Mouse (Mus musculus) kidney, embryonic 15.5 days (tissue): ENCODE results near the gene Gm11639. TPM values are rescaled to one million over a fixed set of nuclear protein-coding genes. Genes with fewer than 3 reads are reported as not detected.

Experiments used
- ATAC-seq: fragments of 200-750 bp; cut with Nextera tagmentation; replicated peaks from 2 replicates; pipeline ENCODE4 v1.8.0; 2017; ENCODE audit warnings: moderate TSS enrichment; ENCODE audit not compliant: low FRiP score
- H3K27ac ChIP-seq: fragments of 300-500 bp; sonication (generic); 2 replicates; pipeline ENCODE4 v1.5.1; 2015; ENCODE audit warnings: mild to moderate bottlenecking, inconsistent platforms
- H3K27me3 ChIP-seq: fragments of 300-500 bp; sonication (generic); 2 replicates; pipeline ENCODE4 v1.6.1; 2015; ENCODE audit warnings: inconsistent platforms
- H3K36me3 ChIP-seq: fragments of 300-500 bp; sonication (generic); 2 replicates; pipeline ENCODE4 v1.6.1; 2015; ENCODE audit warnings: inconsistent platforms
- H3K4me1 ChIP-seq: fragments of 300-500 bp; sonication (generic); 2 replicates; pipeline ENCODE4 v1.6.1; 2015; ENCODE audit warnings: inconsistent platforms
- H3K4me2 ChIP-seq: fragments of 300-500 bp; sonication (generic); 2 replicates; pipeline ENCODE4 v1.6.1; 2015; ENCODE audit warnings: moderate library complexity, mild to moderate bottlenecking, inconsistent platforms
- H3K4me3 ChIP-seq: fragments of 300-500 bp; sonication (generic); replicated peaks from 2 replicates; pipeline ENCODE4 v1.5.1; 2015; ENCODE audit warnings: mild to moderate bottlenecking, inconsistent platforms
- H3K9ac ChIP-seq: fragments of 300-500 bp; sonication (generic); 2 replicates; pipeline ENCODE4 v1.6.1; 2015; ENCODE audit warnings: mild to moderate bottlenecking, inconsistent platforms
- H3K9me3 ChIP-seq: fragments of 300-500 bp; sonication (generic); replicated peaks from 2 replicates; pipeline ENCODE4 v1.6.1; 2016; ENCODE audit warnings: inconsistent platforms
- WGBS: fragments of 180-500 bp; shearing (Covaris S2); methylation state at CpG from one replicate; pipeline ENCODE4 v1.1.7; 2015; ENCODE audit warnings: mixed read lengths; 5-methylcytosine and 5-hydroxymethylcytosine counted together
- polyA plus RNA-seq: library from polyadenylated mRNA; unstranded; fragments of >200 nt; fragmentation: Nextera tagmentation; extraction: Ambion mirVana; gene quantifications from 2 replicates; pipeline ENCODE4 v1.2.1, GENCODE M21; 2015

Gm11639 gene
- polyA plus RNA-seq, 1 experiment from 2014 or later, result 0.30 TPM

DNA sequence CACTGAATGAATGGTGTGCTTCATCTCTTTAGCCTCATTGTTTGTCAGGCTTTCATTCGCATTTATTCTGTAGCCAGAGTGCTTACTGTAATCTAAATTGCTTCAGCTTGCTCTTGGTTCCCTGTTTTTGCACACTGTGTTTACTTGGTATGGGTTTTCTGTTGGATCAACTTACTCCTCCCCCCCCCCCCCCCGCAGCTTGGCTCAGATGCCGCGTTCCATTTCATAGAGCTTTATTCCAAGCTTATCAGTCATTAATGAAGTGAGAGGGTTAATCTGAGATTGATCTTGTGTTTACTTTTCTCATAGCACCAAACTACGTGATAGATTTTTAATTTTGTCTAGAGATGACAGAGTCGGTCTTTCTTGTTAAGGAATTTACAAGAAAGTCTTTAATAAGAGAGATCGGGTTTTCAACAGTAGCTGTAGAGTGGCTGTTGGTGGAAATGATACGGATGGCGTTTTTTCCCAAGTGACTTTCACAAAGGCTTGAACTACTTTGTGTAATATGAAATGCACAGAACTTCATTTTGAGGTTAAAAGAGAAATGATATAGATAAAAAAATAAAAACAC, 59.6 kb downstream of the Gm11639 start:
- ATAC-seq, result no peak
- no peaks in the 10 kb centered on the region for H3K9me3 ChIP-seq
- H3K4me2 ChIP-seq, result no peak overlapping the region
- H3K27ac ChIP-seq, result no peak overlapping the region
- H3K4me1 ChIP-seq, result no peaks in the 10 kb centered on the region
- no peaks in the 10 kb centered on the region for H3K27me3 ChIP-seq
- WGBS, result 79% methylated on average over 9 of the region's 9 CpGs
- H3K36me3 ChIP-seq, result no peaks in the 10 kb centered on the region
- H3K4me3 ChIP-seq, result no peak overlapping the region
- no peak overlapping the region for H3K9ac ChIP-seq

DNA sequence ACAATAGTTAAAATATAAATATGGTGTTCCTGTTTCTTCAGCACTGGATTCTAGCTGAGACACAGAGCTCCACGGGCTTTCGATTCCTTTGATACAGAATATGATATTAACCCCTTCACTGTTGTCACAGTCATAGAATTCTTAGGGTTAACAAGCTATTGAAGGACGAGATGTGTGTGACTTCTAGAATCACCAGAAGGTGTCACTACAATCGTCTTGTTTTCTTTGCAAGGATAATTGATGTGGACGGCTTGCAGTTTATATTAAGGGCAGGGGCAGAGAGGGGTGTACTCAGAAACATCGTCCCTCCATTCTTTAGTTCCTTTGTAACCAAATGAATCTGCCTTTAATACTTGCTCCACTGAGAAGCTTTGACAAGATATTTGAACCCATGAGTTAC, 80.3 kb downstream of the Gm11639 start:
- Histone ChIP-seq H3K4me2 (no peak overlapping the region), H3K4me1 (no peaks in the 10 kb centered on the region), H3K36me3 (no peaks in the 10 kb centered on the region), H3K27me3 (no peaks in the 10 kb centered on the region), H3K9ac (no peak overlapping the region), H3K4me3 (no peak overlapping the region), H3K9me3 (no peaks in the 10 kb centered on the region), H3K27ac (no peak overlapping the region)
- WGBS, result 35% methylated on average over 6 of the region's 6 CpGs
- no peak for ATAC-seq

DNA sequence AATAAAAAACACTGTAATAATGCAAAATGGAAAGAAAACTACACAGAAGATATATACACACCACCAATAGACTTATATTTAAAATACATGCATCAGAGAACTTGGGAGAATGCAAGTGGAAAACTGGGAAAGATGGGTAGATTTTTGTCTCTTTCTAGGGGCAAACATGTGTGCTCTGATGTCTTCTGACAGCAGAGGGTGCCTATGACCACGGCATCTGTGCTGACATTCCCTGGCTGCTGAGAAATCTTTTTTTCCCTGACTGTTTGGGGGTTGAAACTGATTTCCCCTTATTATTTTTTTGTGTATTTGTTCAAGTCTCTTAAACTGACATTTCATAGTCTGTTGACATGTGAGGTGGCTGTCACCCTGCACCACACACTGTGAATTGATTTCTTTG, 81.6 kb downstream of the Gm11639 start:
- Histone ChIP-seq H3K4me2 (no peak overlapping the region), H3K4me1 (no peaks in the 10 kb centered on the region), H3K9me3 (no peaks in the 10 kb centered on the region), H3K36me3 (no peaks in the 10 kb centered on the region), H3K9ac (no peak overlapping the region), H3K4me3 (no peak overlapping the region), H3K27ac (no peak overlapping the region), H3K27me3 (no peaks in the 10 kb centered on the region)
- WGBS, result 61% methylated on average over 1 of the region's 1 CpGs
- no peak for ATAC-seq

DNA sequence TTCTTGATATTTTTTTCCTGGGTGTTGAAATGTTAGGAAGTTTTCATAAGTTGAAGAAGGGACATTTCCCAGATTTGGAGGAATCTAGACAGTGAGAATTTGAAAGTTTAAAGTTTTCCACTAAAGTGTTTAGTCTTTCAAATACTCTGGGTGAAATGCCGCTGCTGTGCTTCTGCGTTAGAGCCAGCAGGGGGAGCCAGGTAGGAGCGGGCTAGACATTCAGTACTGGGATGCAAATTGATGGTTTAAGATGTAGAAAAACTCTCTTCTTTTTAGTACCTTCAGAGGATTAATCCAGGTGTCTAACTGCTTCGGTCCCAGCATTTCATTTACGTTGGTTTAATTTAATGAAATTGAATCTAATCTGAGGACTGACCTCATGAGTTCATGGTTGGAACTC, 82.6 kb downstream of the Gm11639 start:
- no peaks in the 10 kb centered on the region for H3K36me3 ChIP-seq
- 10% methylated on average over 5 of the region's 5 CpGs for WGBS
- ATAC-seq, result no peak
- H3K9me3 ChIP-seq, result no peaks in the 10 kb centered on the region
- H3K9ac ChIP-seq, result no peak overlapping the region
- H3K27me3 ChIP-seq, result no peaks in the 10 kb centered on the region
- no peak overlapping the region for H3K27ac ChIP-seq
- H3K4me1 ChIP-seq, result no peaks in the 10 kb centered on the region
- no peak overlapping the region for H3K4me2 ChIP-seq
- H3K4me3 ChIP-seq, result no peak overlapping the region

DNA sequence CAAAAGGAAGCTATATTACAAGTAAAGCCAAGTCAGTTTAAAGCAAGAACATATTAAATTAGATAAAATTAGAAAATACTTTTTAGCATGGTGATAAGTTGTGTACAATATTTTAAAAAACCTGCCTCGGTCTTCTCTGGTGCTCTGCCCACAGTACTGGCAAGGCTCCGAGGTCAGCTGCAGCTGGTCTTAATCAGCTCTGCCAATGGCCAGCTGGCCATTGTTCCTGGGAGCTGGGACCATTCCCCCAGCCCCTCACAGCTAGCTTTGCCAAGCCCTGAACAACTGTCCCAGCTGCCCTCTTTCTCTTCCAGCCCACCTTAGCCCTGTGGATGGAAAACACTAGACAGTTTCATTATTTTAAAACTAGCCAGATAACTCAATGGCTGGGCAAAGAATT, 93.3 kb downstream of the Gm11639 start:
- Histone ChIP-seq H3K36me3 (no peaks in the 10 kb centered on the region), H3K27me3 (no peaks in the 10 kb centered on the region), H3K9ac (no peak overlapping the region), H3K27ac (no peak overlapping the region), H3K4me3 (no peak overlapping the region), H3K4me2 (no peak overlapping the region), H3K9me3 (no peaks in the 10 kb centered on the region), H3K4me1 (no peaks in the 10 kb centered on the region)
- no peak for ATAC-seq
- WGBS, result 85% methylated on average over 2 of the region's 2 CpGs

DNA sequence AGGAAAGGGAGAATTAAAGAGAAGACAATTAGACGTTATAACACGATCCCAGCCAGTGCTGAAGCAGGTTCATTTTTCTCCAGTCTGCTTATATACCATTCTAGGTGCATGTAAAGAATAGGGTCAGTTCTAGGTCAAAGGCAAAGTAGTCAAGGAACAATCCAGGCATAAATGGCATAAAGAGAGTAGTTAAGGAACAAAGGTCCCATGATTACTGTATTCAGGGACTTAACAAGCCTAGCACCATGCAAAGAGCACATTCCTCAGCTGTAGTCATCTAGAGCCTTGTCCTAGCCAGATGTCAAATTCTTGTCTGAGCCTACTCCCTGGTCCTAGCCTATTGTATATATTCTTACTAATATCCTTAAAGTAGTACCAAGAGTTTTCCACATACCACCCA, 259.2 kb downstream of the Gm11639 start:
- H3K27ac ChIP-seq, result no peak overlapping the region
- WGBS, result 77% methylated on average over 2 of the region's 2 CpGs
- ATAC-seq, result no peak
- H3K4me1 ChIP-seq, result no peaks in the 10 kb centered on the region
- no peak overlapping the region for H3K4me3 ChIP-seq
- no peaks in the 10 kb centered on the region for H3K9me3 ChIP-seq
- no peaks in the 10 kb centered on the region for H3K36me3 ChIP-seq
- H3K9ac ChIP-seq, result no peak overlapping the region
- H3K4me2 ChIP-seq, result no peak overlapping the region
- H3K27me3 ChIP-seq, result no peaks in the 10 kb centered on the region

DNA sequence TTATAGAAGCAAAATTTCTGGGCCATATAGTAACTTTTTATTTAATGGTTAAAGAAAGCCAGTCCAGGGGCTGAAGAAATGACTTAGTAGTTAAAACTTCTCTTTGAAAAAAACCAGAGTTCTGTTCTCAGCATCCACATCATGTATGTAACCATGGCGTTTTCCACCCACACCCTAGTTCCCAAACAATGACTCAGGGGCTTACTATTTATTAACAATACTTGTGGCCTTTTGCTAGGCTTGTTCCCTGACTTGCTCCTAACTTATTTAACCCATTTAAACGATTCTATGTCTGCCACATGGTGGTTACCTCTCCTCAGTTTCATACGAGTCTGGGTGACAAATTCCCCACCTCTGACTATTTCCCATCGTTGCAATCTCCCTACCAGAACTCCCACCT, 266.8 kb downstream of the Gm11639 start:
- H3K36me3 ChIP-seq, result no peaks in the 10 kb centered on the region
- H3K4me1 ChIP-seq, result no peaks in the 10 kb centered on the region
- WGBS, result 65% methylated on average over 4 of the region's 4 CpGs
- no peaks in the 10 kb centered on the region for H3K27me3 ChIP-seq
- H3K9me3 ChIP-seq, result no peaks in the 10 kb centered on the region
- no peak overlapping the region for H3K4me2 ChIP-seq
- no peak overlapping the region for H3K9ac ChIP-seq
- ATAC-seq, result no peak
- no peak overlapping the region for H3K27ac ChIP-seq
- H3K4me3 ChIP-seq, result no peak overlapping the region

DNA sequence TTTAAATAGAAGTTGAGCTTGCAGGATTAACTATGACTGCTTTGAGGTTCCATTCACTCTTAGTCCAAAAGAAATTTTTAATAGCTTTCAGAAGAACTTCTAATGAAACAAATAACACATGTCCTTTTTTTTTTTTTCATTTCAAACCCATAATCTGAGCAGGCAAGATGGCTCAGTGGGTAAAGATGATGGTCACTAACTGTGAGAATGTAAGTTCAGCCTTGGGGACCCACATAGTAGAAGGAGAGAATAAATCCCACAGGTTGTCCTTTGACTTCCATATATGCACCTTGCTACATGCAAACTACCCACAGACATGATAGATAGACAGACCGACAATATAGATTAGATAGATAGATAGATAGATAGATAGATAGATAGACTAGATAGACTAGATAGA, 282.4 kb downstream of the Gm11639 start:
- H3K27ac ChIP-seq, result no peak overlapping the region
- H3K4me1 ChIP-seq, result no peaks in the 10 kb centered on the region
- ATAC-seq, result no peak
- H3K4me2 ChIP-seq, result no peak overlapping the region
- no peaks in the 10 kb centered on the region for H3K27me3 ChIP-seq
- no peaks in the 10 kb centered on the region for H3K9me3 ChIP-seq
- 91% methylated on average over 1 of the region's 1 CpGs for WGBS
- no peaks in the 10 kb centered on the region for H3K36me3 ChIP-seq
- no peak overlapping the region for H3K4me3 ChIP-seq
- H3K9ac ChIP-seq, result no peak overlapping the region

DNA sequence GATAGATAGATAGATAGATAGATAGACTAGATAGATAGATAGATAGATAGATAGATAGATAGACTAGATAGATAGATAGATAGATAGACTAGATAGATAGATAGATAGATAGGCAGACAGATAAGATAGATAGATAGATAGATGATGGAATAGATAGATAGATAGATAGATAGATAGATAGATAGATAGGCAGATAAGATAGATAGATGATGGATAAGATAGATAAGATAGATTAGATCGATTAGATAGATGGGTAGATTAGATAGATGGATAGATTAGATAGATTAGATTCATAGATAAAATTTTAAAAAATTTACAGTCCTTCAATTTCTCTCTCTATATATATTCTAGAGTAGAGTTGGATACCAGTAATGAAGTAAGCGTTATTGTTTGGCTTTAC, 282.9 kb downstream of the Gm11639 start:
- no peaks in the 10 kb centered on the region for H3K27me3 ChIP-seq
- ATAC-seq, result no peak
- H3K4me2 ChIP-seq, result no peak overlapping the region
- H3K9ac ChIP-seq, result no peak overlapping the region
- no peaks in the 10 kb centered on the region for H3K4me1 ChIP-seq
- no peaks in the 10 kb centered on the region for H3K9me3 ChIP-seq
- no peak overlapping the region for H3K4me3 ChIP-seq
- no peak overlapping the region for H3K27ac ChIP-seq
- 94% methylated on average over 2 of the region's 2 CpGs for WGBS
- no peaks in the 10 kb centered on the region for H3K36me3 ChIP-seq

DNA sequence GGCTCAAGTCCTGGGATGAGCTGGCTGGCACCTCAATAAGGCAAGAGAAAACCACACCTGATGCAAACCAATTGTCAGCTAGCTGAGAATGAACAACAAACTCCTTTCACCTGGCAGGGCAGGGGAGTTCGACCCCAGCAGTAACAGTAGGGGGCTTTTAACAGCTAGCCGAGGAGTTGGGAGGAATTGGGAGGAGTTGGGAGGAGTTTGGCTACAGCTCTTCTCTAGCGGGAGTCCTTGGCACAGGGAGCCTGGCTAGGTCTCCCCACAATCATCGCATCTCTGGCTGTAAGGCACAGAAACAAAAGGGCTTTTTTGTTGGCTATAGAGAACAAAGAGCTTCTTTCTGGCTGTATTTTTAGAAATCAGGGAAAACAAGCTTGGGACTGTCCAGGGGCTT, 285.8 kb downstream of the Gm11639 start:
- Histone ChIP-seq H3K9ac (no peak overlapping the region), H3K9me3 (no peaks in the 10 kb centered on the region), H3K4me3 (no peak overlapping the region), H3K4me2 (no peak overlapping the region), H3K27me3 (no peaks in the 10 kb centered on the region), H3K27ac (no peak overlapping the region), H3K36me3 (no peaks in the 10 kb centered on the region), H3K4me1 (no peaks in the 10 kb centered on the region)
- WGBS, result 11% methylated on average over 4 of the region's 4 CpGs
- no peak for ATAC-seq

DNA sequence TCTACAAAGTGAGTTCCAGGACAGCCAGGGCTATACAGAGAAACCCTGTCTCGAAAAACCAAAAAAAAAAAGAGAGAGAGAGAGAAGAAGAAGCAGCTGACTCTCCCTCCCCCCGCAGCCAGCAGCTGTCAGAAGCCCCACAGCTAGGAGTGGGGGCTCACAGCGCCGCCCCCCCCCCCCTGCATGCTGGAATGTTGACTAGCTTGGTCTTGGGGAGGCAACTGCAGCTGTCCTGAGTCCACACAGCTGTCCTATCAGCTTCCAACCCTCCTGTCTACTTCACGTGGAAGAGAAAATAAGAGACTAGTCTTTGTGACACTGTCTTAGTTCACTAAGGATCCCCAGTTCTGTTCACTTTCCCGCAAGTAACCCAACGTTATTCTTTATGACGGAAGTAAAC, 287.0 kb downstream of the Gm11639 start:
- Histone ChIP-seq H3K4me3 (no peak overlapping the region), H3K36me3 (no peaks in the 10 kb centered on the region), H3K4me2 (no peak overlapping the region), H3K27ac (no peak overlapping the region), H3K9ac (no peak overlapping the region), H3K9me3 (no peaks in the 10 kb centered on the region), H3K27me3 (no peaks in the 10 kb centered on the region), H3K4me1 (no peaks in the 10 kb centered on the region)
- WGBS, result 81% methylated on average over 5 of the region's 8 CpGs
- ATAC-seq, result no peak

DNA sequence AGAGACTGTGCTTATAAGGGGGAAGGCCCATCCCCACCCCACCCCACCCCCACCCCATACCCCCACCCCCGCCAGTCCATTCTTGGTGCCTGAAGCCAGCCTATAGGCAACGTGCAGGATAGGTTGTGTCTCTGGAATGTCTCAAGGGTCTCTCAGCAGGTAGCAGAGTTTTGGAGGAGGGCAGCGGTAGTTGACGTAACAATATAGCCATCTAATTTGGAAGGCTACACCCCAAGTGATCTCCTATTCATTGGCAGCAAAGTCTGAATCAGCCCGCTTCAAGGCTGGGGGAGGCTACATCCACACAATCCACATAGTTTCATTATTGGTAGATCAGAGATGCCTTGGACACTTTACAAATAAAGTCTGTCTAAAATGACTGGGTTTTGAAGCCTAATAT, 292.5 kb downstream of the Gm11639 start:
- Histone ChIP-seq H3K27ac (no peak overlapping the region), H3K4me3 (no peak overlapping the region), H3K4me1 (no peaks in the 10 kb centered on the region), H3K36me3 (no peaks in the 10 kb centered on the region), H3K9ac (no peak overlapping the region), H3K4me2 (no peak overlapping the region), H3K27me3 (no peaks in the 10 kb centered on the region), H3K9me3 (no peaks in the 10 kb centered on the region)
- ATAC-seq, result no peak
- 75% methylated on average over 5 of the region's 5 CpGs for WGBS

DNA sequence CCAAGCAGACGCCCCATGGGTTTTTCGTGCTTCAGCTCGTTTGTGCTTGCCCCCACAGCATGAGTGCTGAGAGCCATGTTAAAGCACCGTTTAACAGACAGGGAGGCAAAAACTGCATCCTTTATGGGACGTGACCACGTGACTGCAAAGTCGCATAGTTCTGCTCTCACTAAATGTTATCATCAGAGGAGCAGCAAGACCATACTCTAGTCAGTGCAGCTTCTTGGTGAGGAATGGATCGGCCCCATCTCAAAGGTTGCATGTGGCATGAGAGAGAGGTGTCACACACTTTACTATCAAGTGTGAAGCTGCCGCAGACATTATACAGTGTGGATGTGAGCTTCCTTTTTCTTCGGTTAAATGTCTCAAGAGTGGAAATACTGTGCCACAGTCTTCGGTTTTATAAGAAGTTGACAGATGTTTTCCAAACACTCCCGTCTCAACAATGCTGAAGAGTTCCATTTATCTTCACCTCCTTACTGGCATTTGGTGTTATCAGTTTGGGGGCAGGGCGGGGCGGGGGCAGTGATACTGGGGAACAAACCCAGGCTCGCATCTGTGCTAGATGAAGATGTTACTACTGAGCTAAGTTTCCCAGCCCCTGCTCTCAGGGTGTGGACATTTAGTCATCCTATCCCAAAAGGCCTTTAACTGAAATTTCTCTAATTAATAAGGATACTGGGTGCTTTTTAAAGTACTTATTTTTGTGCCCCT, 296.0 kb downstream of the Gm11639 start:
- 74% methylated on average over 15 of the region's 15 CpGs for WGBS
- no peak overlapping the region for H3K4me2 ChIP-seq

More for the DNA sequence above, 296.0 kb downstream of the Gm11639 start:
- Histone ChIP-seq H3K4me3 (no peak overlapping the region), H3K27me3 (no peaks in the 10 kb centered on the region), H3K9me3 (no peaks in the 10 kb centered on the region), H3K9ac (no peak overlapping the region), H3K27ac (no peak overlapping the region), H3K4me1 (no peaks in the 10 kb centered on the region), H3K36me3 (no peaks in the 10 kb centered on the region)
- ATAC-seq, result no peak
